Mouse (Mus musculus): ENCODE measurements around the gene Rpusd3. TPM values are rescaled to one million over a fixed set of nuclear protein-coding genes. Genes with fewer than 3 reads are reported as not detected.
A peak's percentile ranks its signal among the peaks of the same experiment; 100 is the strongest.

The Rpusd3 gene
- polyA plus RNA-seq (2015; fragmentation: Nextera tagmentation; extraction: Ambion mirVana): 24.4 and 30.5 TPM in 2 replicates

- peak; percentile 99 for DNase-seq (ENCODE audit: low spot score)
- TF ChIP-seq CTCF (IDR thresholded peaks at IDR 0.05; ENCODE audit: low read depth): no peak
- Histone ChIP-seq H3K27ac (peak within 1 kb of the TSS; percentile 72), H3K9ac (ENCODE audit: low read depth, low read length) (peak within 1 kb of the TSS; percentile 55), H3K4me3 (replicated peaks; ENCODE audit: low read depth, low read length) (peak within 1 kb of the TSS; percentile 56), H3K36me3 (ENCODE audit: insufficient read depth, low read length) (peaks cover 11% of the 10 kb centered on the region; the same call in 1 of the 2 replicates), H3K4me2 (ENCODE audit: low read length) (peak within 1 kb of the TSS; percentile 75), H3K4me1 (replicated peaks; ENCODE audit: insufficient read depth, low read length) (peaks cover 7% of the 10 kb centered on the region), H3K9me3 (replicated peaks; ENCODE audit: low read length) (no peaks in the 10 kb centered on the region), H3K27me3 (ENCODE audit: insufficient read depth, low read length) (no peaks in the 10 kb centered on the region)
- WGBS: under 1% methylated on average over 25 of the region's 25 CpGs
- peak; percentile 95 for ATAC-seq (replicated peaks; ENCODE audit: low FRiP score, low read depth)
Measured at GRCm38 (mm10) chr6:113419199-113419587, at the start of gene Rpusd3. Rpusd3 (minus strand) TSS chr6:113419340.

GRCm38 (mm10) chr6:113468512-113468911, 49.4 kb upstream of the Rpusd3 start:
- Histone ChIP-seq H3K4me2 (ENCODE audit: low read length) (peak overlapping the region; percentile 72; the same call in 1 of the 2 replicates), H3K27me3 (ENCODE audit: insufficient read depth, low read length) (no peaks in the 10 kb centered on the region), H3K4me1 (replicated peaks; ENCODE audit: insufficient read depth, low read length) (peaks cover 26% of the 10 kb centered on the region; the same call in 1 of the 2 replicates), H3K9me3 (replicated peaks; ENCODE audit: low read length) (no peaks in the 10 kb centered on the region), H3K9ac (ENCODE audit: low read depth, low read length) (no peak overlapping the region), H3K36me3 (ENCODE audit: insufficient read depth, low read length) (no peaks in the 10 kb centered on the region), H3K4me3 (replicated peaks; ENCODE audit: low read depth, low read length) (no peak overlapping the region), H3K27ac (no peak overlapping the region; the same call in 1 of the 2 replicates)
- ATAC-seq (replicated peaks; ENCODE audit: low FRiP score, low read depth): no peak
- no peak for DNase-seq (ENCODE audit: low spot score)
- TF ChIP-seq CTCF (IDR thresholded peaks at IDR 0.05; ENCODE audit: low read depth): no peak
- 73% methylated on average over 3 of the region's 3 CpGs for WGBS

DNA sequence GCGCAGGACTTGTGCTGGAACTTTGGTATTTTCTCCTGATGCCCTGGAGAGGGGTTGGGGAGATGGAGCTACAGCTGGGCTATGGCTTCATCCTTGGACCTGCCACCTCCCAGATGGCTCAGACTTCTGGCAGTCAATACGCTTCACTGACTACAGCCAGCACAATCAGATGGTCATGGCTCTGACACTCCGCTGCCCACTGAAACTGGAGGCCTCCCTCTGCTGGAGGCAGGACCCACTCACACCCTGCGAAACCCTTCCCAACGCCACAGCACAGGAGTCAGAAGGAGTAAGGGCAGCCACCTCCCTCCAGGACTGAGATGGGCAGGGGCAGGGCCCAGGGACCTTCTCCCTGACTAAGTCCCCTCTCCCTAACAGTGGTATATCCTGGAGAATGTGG, 46.5 kb upstream of the Rpusd3 start:
- peak; percentile 68 for ATAC-seq (replicated peaks; ENCODE audit: low FRiP score, low read depth)
- H3K4me1 ChIP-seq (replicated peaks; ENCODE audit: insufficient read depth, low read length): 0 out of 2 replicates have a peak, but pooled peaks cover 5% of the 10 kb centered on the region
- H3K27ac ChIP-seq: no peak overlapping the region
- TF ChIP-seq CTCF (IDR thresholded peaks at IDR 0.05; ENCODE audit: low read depth): peak; percentile 82
- no peaks in the 10 kb centered on the region for H3K9me3 ChIP-seq (replicated peaks; ENCODE audit: low read length)
- H3K27me3 ChIP-seq (ENCODE audit: insufficient read depth, low read length): no peaks in the 10 kb centered on the region
- H3K4me3 ChIP-seq (replicated peaks; ENCODE audit: low read depth, low read length): no peak overlapping the region
- H3K4me2 ChIP-seq (ENCODE audit: low read length): no peak overlapping the region
- WGBS: 32% methylated on average over 5 of the region's 5 CpGs
- H3K9ac ChIP-seq (ENCODE audit: low read depth, low read length): no peak overlapping the region
- H3K36me3 ChIP-seq (ENCODE audit: insufficient read depth, low read length): no peaks in the 10 kb centered on the region
- peak; percentile 74 for DNase-seq (ENCODE audit: low spot score)

- Histone ChIP-seq H3K4me1 (replicated peaks; ENCODE audit: insufficient read depth, low read length) (0 out of 2 replicates have a peak, but pooled peaks cover 4% of the 10 kb centered on the region), H3K27ac (no peak overlapping the region), H3K4me3 (replicated peaks; ENCODE audit: low read depth, low read length) (no peak overlapping the region), H3K9ac (ENCODE audit: low read depth, low read length) (no peak overlapping the region), H3K27me3 (ENCODE audit: insufficient read depth, low read length) (no peaks in the 10 kb centered on the region), H3K4me2 (ENCODE audit: low read length) (no peak overlapping the region), H3K9me3 (replicated peaks; ENCODE audit: low read length) (no peaks in the 10 kb centered on the region), H3K36me3 (ENCODE audit: insufficient read depth, low read length) (no peaks in the 10 kb centered on the region)
- no peak for TF ChIP-seq CTCF (IDR thresholded peaks at IDR 0.05; ENCODE audit: low read depth)
- DNase-seq (ENCODE audit: low spot score) (no peak), ATAC-seq (replicated peaks; ENCODE audit: low FRiP score, low read depth) (no peak)
- 64% methylated on average over 7 of the region's 7 CpGs for WGBS
Measured at GRCm38 (mm10) chr6:113464040-113464439, 44.9 kb upstream of the Rpusd3 start.

- TF ChIP-seq CTCF (IDR thresholded peaks at IDR 0.05; ENCODE audit: low read depth): no peak
- peak overlapping the region; percentile 43; the same call in 1 of the 2 replicates for H3K27ac ChIP-seq
- peak overlapping the region; percentile 13; the same call in 1 of the 2 replicates for H3K4me2 ChIP-seq (ENCODE audit: low read length)
- H3K4me3 ChIP-seq (replicated peaks; ENCODE audit: low read depth, low read length): no peak overlapping the region
- H3K9me3 ChIP-seq (replicated peaks; ENCODE audit: low read length): no peaks in the 10 kb centered on the region
- no peaks in the 10 kb centered on the region for H3K27me3 ChIP-seq (ENCODE audit: insufficient read depth, low read length)
- ATAC-seq (replicated peaks; ENCODE audit: low FRiP score, low read depth) (peak; percentile 76; the same call in 1 of the 2 replicates), DNase-seq (ENCODE audit: low spot score) (no peak)
- 0 out of 2 replicates have a peak, but pooled peaks cover 2% of the 10 kb centered on the region for H3K4me1 ChIP-seq (replicated peaks; ENCODE audit: insufficient read depth, low read length)
- 57% methylated on average over 10 of the region's 10 CpGs for WGBS
- peak overlapping the region; percentile 49 for H3K9ac ChIP-seq (ENCODE audit: low read depth, low read length)
- H3K36me3 ChIP-seq (ENCODE audit: insufficient read depth, low read length): no peaks in the 10 kb centered on the region
Measured at GRCm38 (mm10) chr6:113458635-113459034, 39.5 kb upstream of the Rpusd3 start.

DNA sequence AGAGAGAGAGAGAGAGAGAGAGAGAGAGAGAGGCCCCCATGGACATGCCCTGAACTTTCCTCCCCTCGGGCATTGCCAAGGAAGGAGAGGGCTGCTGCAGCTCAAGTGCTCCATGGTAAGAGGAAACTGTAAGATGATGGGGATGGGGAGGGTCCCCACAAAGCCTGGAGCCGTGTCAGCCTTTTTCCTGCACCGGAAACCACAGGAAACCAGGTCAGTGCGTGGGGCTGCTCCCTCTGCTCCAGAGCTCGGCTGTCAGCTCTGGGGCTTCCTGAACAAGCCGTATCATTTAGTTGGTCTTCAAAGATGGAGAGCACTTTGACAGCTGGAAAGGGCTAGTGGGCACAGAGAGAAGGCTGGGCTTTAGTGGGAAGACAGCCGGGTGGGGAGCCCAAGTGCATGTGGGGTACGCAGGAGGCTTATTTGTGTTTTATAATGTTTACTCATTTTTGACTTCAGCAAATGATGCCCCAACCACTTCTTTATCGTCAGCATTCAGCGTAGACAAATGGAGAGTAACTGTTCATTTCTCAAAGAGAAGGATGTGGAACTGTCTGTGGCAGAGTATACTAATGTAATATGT, 38.9 kb upstream of the Rpusd3 start, which contains the start of gene Il17re:
Gene Il17re (plus strand): TSS at position 533 of the 583 bp plus-strand sequence.
- DNase-seq (ENCODE audit: low spot score): no peak
- Histone ChIP-seq H3K36me3 (ENCODE audit: insufficient read depth, low read length) (no peaks in the 10 kb centered on the region), H3K4me1 (replicated peaks; ENCODE audit: insufficient read depth, low read length) (0 out of 2 replicates have a peak, but pooled peaks cover 2% of the 10 kb centered on the region), H3K27ac (peak within 1 kb of the TSS; percentile 43; the same call in 1 of the 2 replicates), H3K27me3 (ENCODE audit: insufficient read depth, low read length) (no peaks in the 10 kb centered on the region), H3K4me3 (replicated peaks; ENCODE audit: low read depth, low read length) (no peak within 1 kb of the TSS), H3K9ac (ENCODE audit: low read depth, low read length) (peak within 1 kb of the TSS; percentile 49), H3K9me3 (replicated peaks; ENCODE audit: low read length) (no peaks in the 10 kb centered on the region), H3K4me2 (ENCODE audit: low read length) (peak within 1 kb of the TSS; percentile 13; the same call in 1 of the 2 replicates)
- 42% methylated on average over 10 of the region's 10 CpGs for WGBS
- TF ChIP-seq CTCF (IDR thresholded peaks at IDR 0.05; ENCODE audit: low read depth): no peak
- no peak for ATAC-seq (replicated peaks; ENCODE audit: low FRiP score, low read depth)
